Mouse (Mus musculus): ENCODE measurements around the gene Catsper3. TPM values are rescaled to one million over a fixed set of nuclear protein-coding genes. Genes with fewer than 3 reads are reported as not detected.

Catsper3 gene
- total and polyA plus RNA-seq, 3 experiments, result not detected

GRCm38 (mm10) chr13:55801246-55801645 lies 16.9 kb downstream of the Catsper3 start:
- H3K27ac ChIP-seq (ENCODE audit: control insufficient read depth, low read depth, low read length), result no peak overlapping the region
- H3K79me2 ChIP-seq (ENCODE audit: control insufficient read depth, insufficient read depth, low read length, poor library complexity), result no peaks in the 10 kb centered on the region
- H3K36me3 ChIP-seq (ENCODE audit: control insufficient read depth in 1 of 2, insufficient read depth in 2 of 2, low read length in 2 of 2), result no peaks in the 10 kb centered on the region
- H3K4me3 ChIP-seq (ENCODE audit: control insufficient read depth in 1 of 2, insufficient read depth in 1 of 2, low read depth in 2 of 2, low read length in 2 of 2), result no peak overlapping the region
- H3K27me3 ChIP-seq (ENCODE audit: control insufficient read depth in 1 of 2, insufficient read depth in 2 of 2, low read length in 2 of 2), result no peaks in the 10 kb centered on the region
- no peaks in the 10 kb centered on the region for H3K9me3 ChIP-seq (replicated peaks; ENCODE audit: insufficient read depth, low read length)
- TF ChIP-seq KAT2A (conservative IDR thresholded peaks at IDR 0.05; ENCODE audit: low read depth, low read length) (no peak), GABPA (IDR thresholded peaks at IDR 0.05; ENCODE audit: low read depth, low read length) (no peak), NELFE (IDR thresholded peaks at IDR 0.05; ENCODE audit: low read depth, low read length) (no peak), MAX (IDR thresholded peaks at IDR 0.05; ENCODE audit: low read length) (no peak)
- no peak overlapping the region for H3K9ac ChIP-seq (ENCODE audit: control insufficient read depth, low read depth, low read length, poor library complexity, severe bottlenecking)
- no peak for DNase-seq (ENCODE audit: low read depth, low spot score)
- no peaks in the 10 kb centered on the region for H3K4me1 ChIP-seq (ENCODE audit: control insufficient read depth in 1 of 2, insufficient read depth in 2 of 2, low read length in 2 of 2)

DNA sequence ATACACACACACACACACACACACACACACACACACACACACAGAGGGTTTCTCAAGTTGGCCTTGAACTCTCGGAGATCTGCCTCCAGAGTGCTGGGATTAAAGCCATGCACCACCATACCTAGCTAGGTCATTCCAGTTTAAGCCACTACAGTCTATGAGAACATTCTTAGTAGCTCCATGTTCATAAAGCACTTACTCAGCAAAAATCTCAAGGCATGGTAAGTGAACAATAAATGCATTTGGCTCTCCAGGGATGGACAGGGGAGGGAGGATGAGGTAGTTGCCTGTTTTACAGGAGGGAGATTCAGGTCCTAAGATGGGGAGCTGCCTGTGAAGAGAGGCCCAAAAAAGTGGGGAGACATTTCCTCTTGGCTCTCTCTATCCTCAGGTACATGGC lies 19.6 kb downstream of the Catsper3 start:
- Histone ChIP-seq H3K79me2 (ENCODE audit: control insufficient read depth, insufficient read depth, low read length, poor library complexity) (no peaks in the 10 kb centered on the region), H3K9ac (ENCODE audit: control insufficient read depth, low read depth, low read length, poor library complexity, severe bottlenecking) (no peak overlapping the region), H3K27me3 (ENCODE audit: control insufficient read depth in 1 of 2, insufficient read depth in 2 of 2, low read length in 2 of 2) (no peaks in the 10 kb centered on the region), H3K27ac (ENCODE audit: control insufficient read depth, low read depth, low read length) (no peak overlapping the region), H3K4me1 (ENCODE audit: control insufficient read depth in 1 of 2, insufficient read depth in 2 of 2, low read length in 2 of 2) (no peaks in the 10 kb centered on the region), H3K36me3 (ENCODE audit: control insufficient read depth in 1 of 2, insufficient read depth in 2 of 2, low read length in 2 of 2) (no peaks in the 10 kb centered on the region), H3K9me3 (replicated peaks; ENCODE audit: insufficient read depth, low read length) (no peaks in the 10 kb centered on the region), H3K4me3 (ENCODE audit: control insufficient read depth in 1 of 2, insufficient read depth in 1 of 2, low read depth in 2 of 2, low read length in 2 of 2) (no peak overlapping the region)
- no peak for DNase-seq (ENCODE audit: low read depth, low spot score)
- TF ChIP-seq GABPA (IDR thresholded peaks at IDR 0.05; ENCODE audit: low read depth, low read length) (no peak), MXI1 (IDR thresholded peaks at IDR 0.05; ENCODE audit: low read depth, low read length) (no peak), MYC (IDR thresholded peaks at IDR 0.05; ENCODE audit: low read depth, low read length) (no peak)

DNA sequence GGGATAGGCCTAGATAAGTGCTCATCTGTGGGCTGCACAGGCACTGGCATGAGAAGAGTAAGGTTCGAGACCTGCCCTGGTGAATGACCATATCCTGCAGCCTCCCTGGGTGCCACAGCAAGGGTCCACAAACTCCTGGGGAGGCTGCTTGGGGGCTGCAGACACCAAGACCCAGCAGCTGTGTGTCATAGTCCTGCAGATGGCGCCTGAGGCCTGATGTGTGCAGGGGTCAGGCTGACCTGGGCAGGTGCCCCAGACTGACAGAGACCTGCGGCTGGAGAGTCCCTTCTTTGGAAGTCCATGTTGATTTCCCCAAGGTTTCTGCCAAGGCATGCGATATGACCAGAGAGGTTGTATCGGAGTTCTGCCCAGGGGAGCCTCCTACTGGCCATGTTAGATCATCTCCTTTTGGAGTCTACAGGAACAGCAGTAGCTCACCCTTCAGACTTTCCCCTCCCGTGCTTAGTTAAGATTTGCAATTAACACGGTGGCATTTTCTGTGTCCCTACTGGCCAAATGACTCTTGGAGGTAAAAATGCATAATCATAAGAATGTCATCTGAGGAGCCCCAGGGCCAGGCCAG lies 24.8 kb downstream of the Catsper3 start:
- Histone ChIP-seq H3K79me2 (ENCODE audit: control insufficient read depth, insufficient read depth, low read length, poor library complexity) (no peaks in the 10 kb centered on the region), H3K4me3 (ENCODE audit: control insufficient read depth in 1 of 2, insufficient read depth in 1 of 2, low read depth in 2 of 2, low read length in 2 of 2) (no peak overlapping the region), H3K9me3 (replicated peaks; ENCODE audit: insufficient read depth, low read length) (no peaks in the 10 kb centered on the region), H3K27me3 (ENCODE audit: control insufficient read depth in 1 of 2, insufficient read depth in 2 of 2, low read length in 2 of 2) (no peaks in the 10 kb centered on the region), H3K36me3 (ENCODE audit: control insufficient read depth in 1 of 2, insufficient read depth in 2 of 2, low read length in 2 of 2) (no peaks in the 10 kb centered on the region), H3K27ac (ENCODE audit: control insufficient read depth, low read depth, low read length) (no peak overlapping the region), H3K4me1 (ENCODE audit: control insufficient read depth in 1 of 2, insufficient read depth in 2 of 2, low read length in 2 of 2) (no peaks in the 10 kb centered on the region), H3K9ac (ENCODE audit: control insufficient read depth, low read depth, low read length, poor library complexity, severe bottlenecking) (no peak overlapping the region)
- TF ChIP-seq ZKSCAN1 (IDR thresholded peaks at IDR 0.05; ENCODE audit: low read depth, low read length) (no peak), SIN3A (IDR thresholded peaks at IDR 0.05; ENCODE audit: low read length) (no peak), RAD21 (IDR thresholded peaks at IDR 0.05; ENCODE audit: low read depth, low read length) (no peak), E2F4 (IDR thresholded peaks at IDR 0.05; ENCODE audit: borderline replicate concordance, low read depth, low read length) (no peak), GATA1 (IDR thresholded peaks at IDR 0.05; ENCODE audit: low read depth, low read length) (no peak), UBTF (IDR thresholded peaks at IDR 0.05; ENCODE audit: borderline replicate concordance, insufficient read depth, low read depth, low read length) (no peak), BHLHE40 (IDR thresholded peaks at IDR 0.05; ENCODE audit: borderline replicate concordance, low read depth, low read length) (no peak), JUND (IDR thresholded peaks at IDR 0.05; ENCODE audit: low read depth, low read length) (no peak), ZNF384 (IDR thresholded peaks at IDR 0.05; ENCODE audit: low read depth, low read length) (no peak), TBP (IDR thresholded peaks at IDR 0.05; ENCODE audit: low read depth, low read length) (no peak), RCOR1 (IDR thresholded peaks at IDR 0.05; ENCODE audit: low read depth, low read length) (no peak), TCF12 (IDR thresholded peaks at IDR 0.05; ENCODE audit: low read depth, low read length) (no peak), KAT2A (conservative IDR thresholded peaks at IDR 0.05; ENCODE audit: low read depth, low read length) (no peak), MAZ (IDR thresholded peaks at IDR 0.05; ENCODE audit: low read depth, low read length) (no peak), SMC3 (IDR thresholded peaks at IDR 0.05; ENCODE audit: low read depth, low read length) (no peak), GABPA (IDR thresholded peaks at IDR 0.05; ENCODE audit: low read depth, low read length) (no peak), HCFC1 (IDR thresholded peaks at IDR 0.05; ENCODE audit: low read depth, low read length) (no peak)
- no peak for DNase-seq (ENCODE audit: low read depth, low spot score)

Measured in MEL (cell line).